Mouse (Mus musculus) liver, embryonic 11.5 days (tissue): Measurements from ENCODE around the gene Sap25. TPM values are rescaled to one million over a fixed set of nuclear protein-coding genes. Genes with fewer than 3 reads are reported as not detected.
A peak's percentile ranks its signal among the peaks of the same experiment; 100 is the strongest.

Experiments used
- ATAC-seq: fragments of 200-750 bp; cut with Nextera tagmentation; replicated peaks from 2 replicates; pipeline ENCODE4 v1.8.0; 2017; ENCODE audit warnings: moderate number of reproducible peaks, mild to moderate bottlenecking, moderate TSS enrichment, moderate library complexity; ENCODE audit not compliant: low FRiP score
- DNase-seq: peaks from one replicate; pipeline ENCODE4 v3.0.0-alpha.2; 2017; ENCODE audit warnings: low spot score
- H3K27ac ChIP-seq: fragments of 300-500 bp; sonication (generic); 2 replicates; pipeline ENCODE4 v1.5.1; 2014; ENCODE audit warnings: mild to moderate bottlenecking, low read depth, low read length, control low read depth
- H3K27me3 ChIP-seq: fragments of 300-500 bp; sonication (generic); replicated peaks from 2 replicates; pipeline ENCODE4 v1.6.1; 2014; ENCODE audit warnings: low read length, mixed read lengths; ENCODE audit not compliant: control insufficient read depth, insufficient read depth
- H3K36me3 ChIP-seq: fragments of 300-500 bp; sonication (generic); 2 replicates; pipeline ENCODE4 v1.6.1; 2014; ENCODE audit warnings: mild to moderate bottlenecking, low read length, moderate library complexity, mixed read lengths; ENCODE audit not compliant: control insufficient read depth, insufficient read depth
- H3K4me1 ChIP-seq: fragments of 300-500 bp; sonication (generic); replicated peaks from 2 replicates; pipeline ENCODE4 v1.6.1; 2014; ENCODE audit warnings: low read length, mixed read lengths; ENCODE audit not compliant: control insufficient read depth, insufficient read depth
- H3K4me2 ChIP-seq: fragments of 300-500 bp; sonication (generic); 2 replicates; pipeline ENCODE4 v1.6.1; 2014; ENCODE audit warnings: mild to moderate bottlenecking, control low read depth, moderate library complexity
- H3K4me3 ChIP-seq: fragments of 300-500 bp; sonication (generic); 2 replicates; pipeline ENCODE4 v1.5.1; 2014; ENCODE audit warnings: low read depth, low read length, control low read depth
- H3K9ac ChIP-seq: fragments of 300-500 bp; sonication (generic); 2 replicates; pipeline ENCODE4 v1.6.1; 2014; ENCODE audit warnings: low read depth, low read length, control low read depth
- H3K9me3 ChIP-seq: fragments of 300-500 bp; sonication (generic); 2 replicates; pipeline ENCODE4 v1.6.1; 2016; ENCODE audit warnings: low read length, inconsistent platforms, mixed read lengths; ENCODE audit not compliant: control insufficient read depth
- WGBS: fragments of 180-500 bp; shearing (Covaris S2); extraction: QIAGEN DNeasy Blood & Tissue Kit; methylation state at CpG from one replicate; pipeline ENCODE4 v1.1.7; 2014; 5-methylcytosine and 5-hydroxymethylcytosine counted together
- polyA plus RNA-seq: library from polyadenylated mRNA; unstranded; fragments of >200 nt; fragmentation: Nextera tagmentation; extraction: Ambion mirVana; gene quantifications from 2 replicates; pipeline ENCODE4 v1.2.1, GENCODE M21; 2014

Sap25 gene
- polyA plus RNA-seq, 1 experiment from 2014 or later: 11.9 TPM

DNA sequence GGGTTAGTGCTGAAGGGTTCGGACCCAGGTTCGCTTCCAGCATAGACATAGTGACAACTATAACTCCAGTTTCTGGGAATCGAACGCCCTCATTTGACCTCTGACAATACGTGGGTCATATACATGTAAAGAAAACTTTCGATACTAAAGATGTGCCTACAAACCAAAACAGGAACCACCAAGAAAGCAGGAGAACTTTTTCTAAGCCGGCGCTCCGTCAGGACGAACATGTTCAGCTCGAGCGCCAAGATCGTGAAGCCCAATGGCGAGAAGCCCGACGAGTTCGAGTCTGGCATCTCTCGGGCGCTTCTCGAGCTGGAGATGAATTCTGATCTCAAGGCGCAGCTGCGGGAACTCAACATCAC lies 39.8 kb upstream of the Sap25 start:
- Histone ChIP-seq H3K4me1 (peaks cover 29% of the 10 kb centered on the region), H3K9me3 (no peaks in the 10 kb centered on the region), H3K36me3 (peaks cover 10% of the 10 kb centered on the region), H3K27ac (peak overlapping the region; percentile 84), H3K4me2 (peak overlapping the region; percentile 72), H3K9ac (peak overlapping the region; percentile 68), H3K4me3 (peak overlapping the region; percentile 83), H3K27me3 (no peaks in the 10 kb centered on the region)
- 1% methylated on average over 22 of the region's 22 CpGs for WGBS
- no peak for ATAC-seq
- DNase-seq: peak; percentile 65

DNA sequence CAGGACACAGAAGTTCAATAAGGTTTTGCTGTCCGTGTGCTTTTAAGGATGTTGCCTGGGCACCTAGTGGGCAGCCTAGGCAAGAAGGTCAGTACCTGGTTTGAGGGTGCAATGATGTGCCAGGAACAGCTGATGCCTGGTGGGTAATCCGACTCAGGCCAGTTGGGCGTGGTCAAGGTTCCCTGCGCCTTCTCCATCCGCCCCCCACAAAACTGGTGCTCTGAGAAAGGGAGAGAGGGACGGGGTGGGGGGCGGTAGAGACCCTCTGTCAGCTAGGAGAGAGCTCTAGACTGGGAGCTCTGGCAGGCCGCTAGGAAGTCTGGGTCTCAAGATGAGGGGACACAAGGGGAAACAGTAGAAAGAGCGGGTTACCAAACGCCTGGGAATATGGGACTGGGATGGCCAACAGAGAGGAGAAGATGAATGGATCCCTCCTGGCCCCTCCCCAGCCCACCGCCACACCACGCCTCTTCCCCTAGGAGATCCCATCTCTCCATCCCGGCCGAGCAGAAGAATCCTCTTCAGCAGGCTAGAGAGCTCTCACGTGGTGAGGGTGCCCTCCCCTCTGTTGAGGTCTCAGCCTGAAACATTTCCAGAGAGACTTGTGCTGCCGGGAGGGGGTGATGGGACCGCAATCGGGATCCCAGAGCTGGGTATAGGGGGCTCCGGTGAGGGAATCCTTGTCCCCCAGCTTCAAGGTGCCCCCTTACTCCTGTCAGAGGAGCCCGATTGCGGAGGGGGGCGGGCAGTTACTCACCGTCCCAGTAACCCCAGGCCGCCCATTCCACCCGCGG lies 33.1 kb upstream of the Sap25 start:
- H3K4me2 ChIP-seq: peak overlapping the region; percentile 49
- 0 out of 2 replicates have a peak overlapping the region, but pooled peaks have one; percentile 10 for H3K4me3 ChIP-seq

DNA sequence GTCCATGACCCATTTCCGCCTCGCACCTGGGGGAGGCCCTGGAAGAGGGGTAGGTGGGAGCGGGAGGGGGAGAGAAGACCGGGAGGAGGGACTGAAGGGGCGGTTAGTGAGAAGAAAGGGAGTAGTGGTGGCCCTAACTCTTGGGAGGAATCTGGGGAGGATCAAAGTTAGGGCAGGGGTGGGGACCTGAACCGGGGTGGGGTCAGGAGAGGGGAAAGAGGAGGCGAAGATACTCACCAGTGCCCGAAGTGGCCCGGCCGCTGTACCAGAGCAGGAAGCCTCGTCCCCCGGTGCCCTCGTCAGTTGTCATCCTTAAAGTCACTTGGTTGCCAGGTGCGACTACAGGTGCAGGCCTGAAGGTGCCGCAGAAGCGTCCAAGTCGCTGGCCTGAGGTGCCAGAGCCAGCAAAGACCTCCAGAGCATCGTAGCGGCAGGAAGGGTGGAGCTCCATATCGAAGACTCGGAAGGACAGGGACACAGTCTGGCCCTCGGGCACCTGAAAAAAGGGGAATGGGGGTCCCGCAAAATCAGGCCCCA lies 32.4 kb upstream of the Sap25 start:
- Histone ChIP-seq H3K27ac (no peak overlapping the region), H3K4me1 (peaks cover 34% of the 10 kb centered on the region), H3K9ac (no peak overlapping the region), H3K27me3 (peaks cover 7% of the 10 kb centered on the region), H3K4me2 (peak overlapping the region; percentile 49), H3K9me3 (no peaks in the 10 kb centered on the region), H3K4me3 (0 out of 2 replicates have a peak overlapping the region, but pooled peaks have one; percentile 10), H3K36me3 (peaks cover 9% of the 10 kb centered on the region; the same call in 1 of the 2 replicates)
- DNase-seq (no peak), ATAC-seq (no peak)
- 34% methylated on average over 23 of the region's 23 CpGs for WGBS

More for the DNA sequence above, 33.1 kb upstream of the Sap25 start:
- Histone ChIP-seq H3K27ac (no peak overlapping the region), H3K4me1 (peaks cover 32% of the 10 kb centered on the region), H3K36me3 (peaks cover 9% of the 10 kb centered on the region; the same call in 1 of the 2 replicates), H3K27me3 (peaks cover 7% of the 10 kb centered on the region), H3K9me3 (no peaks in the 10 kb centered on the region), H3K9ac (no peak overlapping the region)
- 28% methylated on average over 26 of the region's 26 CpGs for WGBS
- ATAC-seq: no peak
- no peak for DNase-seq

DNA sequence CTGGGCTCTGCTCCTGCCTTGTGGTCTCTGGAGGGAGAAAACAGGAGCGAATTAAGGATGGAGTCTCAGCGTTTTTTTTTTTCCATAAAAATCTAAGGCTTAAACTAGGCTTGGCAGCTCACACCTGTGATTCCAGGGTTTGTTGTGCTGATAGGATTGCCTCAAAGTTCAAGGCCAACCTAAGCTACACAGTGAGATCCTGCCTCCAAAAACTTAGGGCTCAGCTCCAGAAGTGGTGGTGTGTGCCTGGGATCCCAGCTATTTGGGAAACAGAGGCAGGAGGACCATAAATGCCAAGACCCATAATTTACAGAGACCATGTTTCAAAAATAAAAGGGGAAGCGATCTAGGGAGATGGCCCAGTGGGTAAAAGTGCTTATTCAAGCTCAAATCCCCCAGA lies 31.8 kb upstream of the Sap25 start:
- H3K4me3 ChIP-seq: no peak overlapping the region
- H3K27ac ChIP-seq: no peak overlapping the region
- WGBS: 67% methylated on average over 3 of the region's 3 CpGs
- peaks cover 7% of the 10 kb centered on the region; the same call in 1 of the 2 replicates for H3K36me3 ChIP-seq
- DNase-seq: no peak
- H3K4me1 ChIP-seq: peaks cover 34% of the 10 kb centered on the region
- no peak for ATAC-seq
- no peaks in the 10 kb centered on the region for H3K9me3 ChIP-seq
- no peak overlapping the region for H3K9ac ChIP-seq
- H3K27me3 ChIP-seq: peaks cover 7% of the 10 kb centered on the region
- H3K4me2 ChIP-seq: no peak overlapping the region

DNA sequence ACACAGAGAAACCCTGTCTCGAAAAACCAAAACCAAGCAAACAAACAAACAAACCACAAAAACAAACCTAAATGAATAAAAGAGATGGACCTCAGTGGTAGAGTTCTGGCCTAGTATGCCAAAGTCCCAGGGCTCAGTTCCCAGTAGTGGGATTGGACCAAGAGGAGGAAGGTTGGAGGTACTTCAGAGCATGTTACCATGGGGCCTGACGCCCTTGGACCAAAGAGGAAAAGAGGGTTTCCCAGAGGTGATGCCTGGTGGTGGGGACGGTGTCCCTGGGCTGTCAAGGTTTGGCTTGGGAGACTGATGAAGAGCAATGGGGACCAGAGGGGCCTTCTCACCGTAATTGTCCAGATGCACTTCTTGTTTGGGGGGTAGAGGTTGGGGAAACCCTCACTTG lies 31.1 kb upstream of the Sap25 start:
- Histone ChIP-seq H3K9ac (0 out of 2 replicates have a peak overlapping the region, but pooled peaks have one; percentile 3), H3K27me3 (peaks cover 7% of the 10 kb centered on the region), H3K4me3 (peak overlapping the region; percentile 28), H3K27ac (no peak overlapping the region), H3K4me2 (peak overlapping the region; percentile 56), H3K36me3 (peaks cover 7% of the 10 kb centered on the region; the same call in 1 of the 2 replicates), H3K9me3 (no peaks in the 10 kb centered on the region), H3K4me1 (peaks cover 32% of the 10 kb centered on the region)
- no peak for ATAC-seq
- WGBS: 60% methylated on average over 4 of the region's 4 CpGs
- DNase-seq: no peak

DNA sequence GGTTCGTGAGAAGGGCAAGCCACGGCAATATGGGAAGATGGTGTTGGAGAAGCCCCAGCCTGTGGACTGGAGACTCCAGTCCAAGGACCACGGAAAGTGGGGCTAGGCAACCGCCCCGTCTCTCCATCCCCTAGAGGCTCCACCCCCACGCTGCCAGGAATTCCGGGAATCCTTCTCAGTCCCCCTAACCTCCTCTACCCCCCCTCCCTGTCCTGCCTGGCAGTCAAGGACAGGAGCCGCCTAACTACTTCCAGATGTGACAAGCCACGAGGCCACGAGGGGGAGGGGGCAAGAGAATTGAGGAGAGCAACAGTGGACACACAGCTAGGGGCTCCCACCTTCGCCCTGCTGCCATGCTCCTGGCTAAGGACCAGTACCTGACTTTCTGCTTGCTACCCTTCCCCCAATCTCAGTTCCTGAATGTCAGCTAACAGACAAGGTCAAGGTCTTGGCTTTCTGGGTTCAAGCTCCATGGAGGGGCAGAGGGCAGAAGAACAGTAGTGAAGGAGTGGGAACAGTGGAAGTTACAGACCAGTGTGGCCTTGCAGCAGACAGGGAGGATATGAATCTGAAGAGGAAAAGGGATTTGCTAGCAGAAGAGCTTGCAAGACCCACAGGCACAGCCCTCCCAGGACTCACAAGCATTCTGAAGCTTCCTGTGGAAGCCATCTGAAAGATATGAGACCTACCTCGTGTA lies 30.4 kb upstream of the Sap25 start:
- H3K27ac ChIP-seq: peak overlapping the region; percentile 79
- H3K27me3 ChIP-seq: peaks cover 7% of the 10 kb centered on the region
- DNase-seq: peak; percentile 55
- peak overlapping the region; percentile 28 for H3K4me3 ChIP-seq
- ATAC-seq: 0 out of 2 replicates have a peak, but pooled peaks have one; percentile 21
- peaks cover 28% of the 10 kb centered on the region for H3K4me1 ChIP-seq
- WGBS: 21% methylated on average over 11 of the region's 12 CpGs
- peak overlapping the region; percentile 50; the same call in 1 of the 2 replicates for H3K9ac ChIP-seq
- peaks cover 5% of the 10 kb centered on the region; the same call in 1 of the 2 replicates for H3K36me3 ChIP-seq
- H3K4me2 ChIP-seq: peak overlapping the region; percentile 56
- H3K9me3 ChIP-seq: no peaks in the 10 kb centered on the region

DNA sequence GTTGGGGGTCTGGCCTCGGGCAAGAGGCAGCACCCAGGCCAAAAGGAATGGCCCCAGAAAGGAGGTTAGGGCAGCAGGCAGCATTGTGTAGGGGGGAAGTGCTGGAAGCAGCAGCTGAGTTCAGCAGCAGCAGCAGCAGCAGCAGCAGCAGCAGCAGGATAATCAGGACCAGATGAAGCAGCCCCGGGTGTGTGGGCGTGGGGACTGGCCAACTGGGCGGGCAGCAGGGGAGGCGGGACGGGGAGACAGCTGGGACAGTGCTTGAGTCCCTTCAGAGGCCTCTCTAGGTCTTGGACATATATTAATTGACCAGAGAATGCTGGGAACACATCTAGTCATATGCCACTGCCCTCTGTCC lies 29.9 kb upstream of the Sap25 start:
- Histone ChIP-seq H3K9me3 (no peaks in the 10 kb centered on the region), H3K4me2 (peak overlapping the region; percentile 56), H3K27me3 (peaks cover 7% of the 10 kb centered on the region), H3K9ac (peak overlapping the region; percentile 50; the same call in 1 of the 2 replicates), H3K36me3 (0 out of 2 replicates have a peak, but pooled peaks cover 3% of the 10 kb centered on the region), H3K27ac (peak overlapping the region; percentile 79), H3K4me1 (peaks cover 25% of the 10 kb centered on the region), H3K4me3 (peak overlapping the region; percentile 28)
- no peak; the same call in 1 of the 2 replicates for ATAC-seq
- peak; percentile 60 for DNase-seq
- 9% methylated on average over 6 of the region's 6 CpGs for WGBS

DNA sequence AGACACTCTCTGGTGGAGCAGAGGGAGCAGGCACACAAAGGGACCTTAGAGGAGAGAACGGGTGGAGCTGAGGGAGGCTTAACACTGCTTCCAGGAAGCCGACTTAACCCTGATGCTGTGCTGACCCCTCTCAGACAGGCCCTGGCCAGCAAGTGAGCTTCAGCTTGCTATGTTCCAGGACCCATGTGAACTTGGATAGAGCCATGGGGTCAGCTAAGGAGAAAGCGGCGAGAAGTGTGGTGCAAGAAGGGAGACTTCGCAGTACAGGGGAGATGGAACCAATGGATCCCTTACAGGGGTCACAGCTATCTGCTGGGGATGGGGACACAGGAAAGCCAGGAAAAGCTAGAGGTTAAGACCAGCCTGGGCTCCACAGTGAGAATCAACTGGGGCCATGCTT lies 28.1 kb upstream of the Sap25 start:
- DNase-seq: no peak
- no peaks in the 10 kb centered on the region for H3K9me3 ChIP-seq
- no peak overlapping the region for H3K4me2 ChIP-seq
- 67% methylated on average over 5 of the region's 5 CpGs for WGBS
- H3K9ac ChIP-seq: no peak overlapping the region
- ATAC-seq: no peak
- H3K36me3 ChIP-seq: no peaks in the 10 kb centered on the region
- peaks cover 3% of the 10 kb centered on the region for H3K27me3 ChIP-seq
- no peak overlapping the region for H3K4me3 ChIP-seq
- no peak overlapping the region; the same call in 1 of the 2 replicates for H3K27ac ChIP-seq
- H3K4me1 ChIP-seq: peaks cover 21% of the 10 kb centered on the region
